ENCODE assay signal across 15 mouse cellular contexts in the genomic region with DNA sequence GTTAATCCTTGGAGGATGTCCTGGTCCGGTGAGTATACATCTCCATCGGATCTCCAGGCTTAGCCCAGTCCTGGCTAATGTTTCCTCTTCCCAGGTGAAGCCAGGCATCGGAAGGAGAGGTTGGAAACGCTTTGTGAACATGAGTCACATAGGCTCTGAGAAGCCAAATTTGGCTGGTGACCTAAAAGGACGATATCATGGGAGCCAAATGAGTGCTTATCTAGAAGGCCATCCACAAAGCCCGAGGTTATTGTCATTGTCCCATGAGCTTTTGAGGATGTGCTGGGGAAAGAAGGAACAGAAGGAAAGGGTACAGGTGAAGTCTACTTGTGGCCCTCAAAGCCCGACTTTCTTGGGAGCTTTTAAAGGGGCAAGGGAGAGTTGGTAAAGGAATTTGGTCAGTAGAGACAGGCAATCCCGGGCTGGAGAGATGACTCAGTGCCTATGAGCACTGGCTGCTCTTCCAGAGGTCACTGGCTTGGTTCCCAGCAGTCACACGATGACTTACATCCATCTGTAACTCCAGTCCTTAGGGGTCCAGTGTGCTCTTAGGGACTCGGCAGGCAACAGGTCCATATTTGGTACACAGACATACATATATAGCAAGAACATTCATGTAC. TPM values are rescaled to one million over a fixed set of nuclear protein-coding genes. Genes with fewer than 3 reads are reported as not detected.
DNase-seq lines count a peak whose midpoint lies in the region; ATAC-seq lines count a peak whose summit lies in the region.
"Had no signal": no experiment of that assay in that cellular context is flagged by ENCODE, and none has a peak within 500 bp of the region (broad histone marks: within the 10 kb centered on the region; RNA-seq: fewer than 3 reads in every experiment).

No protein-coding gene starts in this region.

- H3K9me3 ChIP-seq in heart, embryonic 13.5 days, result no peaks in the 10 kb centered on the region
- H3K9me3 ChIP-seq: embryonic facial prominence, embryonic 15.5 days; hindbrain, embryonic 12.5 days had no signal

- H3K36me3 ChIP-seq in heart, embryonic 13.5 days, result no peaks in the 10 kb centered on the region
- H3K36me3 ChIP-seq: embryonic facial prominence, embryonic 15.5 days; hindbrain, embryonic 12.5 days had no signal

- H3K4me3 ChIP-seq in heart, embryonic 13.5 days, result peak overlapping the region; percentile 4; the same call in 1 of the 2 replicates
- H3K4me3 ChIP-seq: embryonic facial prominence, embryonic 15.5 days; hindbrain, embryonic 12.5 days; left cerebral cortex, adult 2 months had no signal

- H3K27me3 ChIP-seq in heart, embryonic 13.5 days (replicated peaks), result 0 out of 2 replicates have a peak, but pooled peaks cover 4% of the 10 kb centered on the region
- H3K27me3 ChIP-seq: embryonic facial prominence, embryonic 15.5 days; hindbrain, embryonic 12.5 days had no signal

- peaks cover 13% of the 10 kb centered on the region; the same call in 1 of the 2 replicates for H3K4me1 ChIP-seq in heart, embryonic 13.5 days
- H3K4me1 ChIP-seq: embryonic facial prominence, embryonic 15.5 days; hindbrain, embryonic 12.5 days had no signal

- no peak for ATAC-seq in heart, embryonic 13.5 days (ENCODE audit: extremely low read depth, insufficient number of reproducible peaks, low FRiP score, low TSS enrichment)

- intact Hi-C loops in left cerebral cortex, postnatal 14 days (cut with DNase I), result no loop called here
- intact Hi-C loops in left cerebral cortex, postnatal 25 days (cut with DNase I), result loop anchor here (1.0 kb wide), 1 partner anchor 36 kb away; no protein-coding TSS in a partner anchor

- H3K4me2 ChIP-seq in heart, embryonic 13.5 days, result peak overlapping the region; percentile 38
- H3K4me2 ChIP-seq: embryonic facial prominence, embryonic 15.5 days; hindbrain, embryonic 12.5 days had no signal

- peak overlapping the region; percentile 66; the same call in 1 of the 2 replicates for H3K27ac ChIP-seq in heart, embryonic 13.5 days (replicated peaks)
- H3K27ac ChIP-seq: embryonic facial prominence, embryonic 15.5 days; hindbrain, embryonic 12.5 days; left cerebral cortex, adult 2 months had no signal

- H3K9ac ChIP-seq in heart, embryonic 13.5 days, result no peak overlapping the region
- H3K9ac ChIP-seq: embryonic facial prominence, embryonic 15.5 days; hindbrain, embryonic 12.5 days had no signal

- 72% methylated on average over 10 of the region's 10 CpGs for WGBS in heart, embryonic 13.5 days

- DNase-seq in lung, postnatal 10 days, result peak; percentile 15
- DNase-seq in lung, postnatal 14 days, result no peak
- DNase-seq in adrenal gland, postnatal 25 days, result peak; percentile 72
- DNase-seq in skeletal muscle tissue, adult 2 months (ENCODE audit: low read depth, low spot score), result peak; percentile 54
- DNase-seq in left cerebral cortex, postnatal 14 days (ENCODE audit: low spot score in 2 of 2), result no peak
- DNase-seq in left cerebral cortex, postnatal 25 days (ENCODE audit: low spot score in 2 of 2), result no peak
- DNase-seq: cerebellum, postnatal 25 days; lung, postnatal 36 days; right cerebral cortex, adult 18-20 months had no signal

RNA-seq across cellular contexts. Expression of a gene that starts 42.4 kb away (rescaled TPM):
- total RNA-seq in adrenal gland, postnatal 25 days (2021), result not detected in 2 replicates
- not detected in 2 replicates for polyA plus RNA-seq in heart, embryonic 13.5 days (2015; fragmentation: Nextera tagmentation; extraction: Ambion mirVana)
- not detected for total RNA-seq in left cerebral cortex, postnatal 14 days (2021)
- total RNA-seq in left cerebral cortex, postnatal 25 days (2021), result not detected
- total RNA-seq: left cerebral cortex, adult 2 months had no signal
- polyA plus RNA-seq: embryonic facial prominence, embryonic 15.5 days; hindbrain, embryonic 12.5 days; kidney, embryonic 16.5 days; testis, adult 2 months had no signal

Comparison
In these comparisons a context has a peak if more than half of its experiments do, and no peak if none do; other contexts are left out.
1. DNase-seq: peak in lung, postnatal 10 days (single experiment), adrenal gland, postnatal 25 days (single experiment) and skeletal muscle tissue, adult 2 months (single experiment); none in lung, postnatal 14 days (single experiment), left cerebral cortex, postnatal 14 days (0 of 2) and left cerebral cortex, postnatal 25 days (0 of 2).